Mouse (Mus musculus) heart, adult 9 months (tissue): ENCODE data around the gene Gm4491.
"Not testable (repeated sequence)": the region's sequence is repeated elsewhere in the genome, so short reads cannot be mapped to it uniquely, and the experiment has no call there.

Source experiments
- DNase-seq, 2 experiments: peaks; one replicate each; pipeline ENCODE4 v3.0.0; 2022; ENCODE audit warnings: low spot score in 2 of 2

Gene Gm4491

GRCm38 (mm10) chr14:57084180-57084668, 31.5 kb downstream of the Gm4491 start:
- no peak for DNase-seq

- DNase-seq = no peak
Observed at GRCm38 (mm10) chr14:57082863-57083262, 32.8 kb downstream of the Gm4491 start.

- DNase-seq = no peak
Observed at GRCm38 (mm10) chr14:57075537-57075936, 40.1 kb downstream of the Gm4491 start.

- not testable (repeated sequence) for DNase-seq
Observed at GRCm38 (mm10) chr14:57069906-57070305, 45.8 kb downstream of the Gm4491 start.

- DNase-seq = no peak
Observed at GRCm38 (mm10) chr14:57066053-57066452, 49.6 kb downstream of the Gm4491 start.
